Mouse (Mus musculus) urinary bladder, postnatal 25 days (tissue): ENCODE measurements around the gene 2210016L21Rik.

Source experiments
- DNase-seq: peaks from one replicate; pipeline ENCODE4 v3.0.0; 2022; ENCODE audit warnings: low spot score

Gene 2210016L21Rik

GRCm38 (mm10) chr5:114945072-114945471 is 3.1 kb downstream of the 2210016L21Rik start:
- DNase-seq: no peak

- no peak for DNase-seq
Observed at GRCm38 (mm10) chr5:114948891-114949290, 6.9 kb downstream of the 2210016L21Rik start.

- no peak for DNase-seq
Observed at GRCm38 (mm10) chr5:114949316-114949715, 7.4 kb downstream of the 2210016L21Rik start.

GRCm38 (mm10) chr5:114949812-114950211 is 7.9 kb downstream of the 2210016L21Rik start:
- no peak for DNase-seq

- DNase-seq: no peak
Observed at GRCm38 (mm10) chr5:114950669-114951068, 8.7 kb downstream of the 2210016L21Rik start.

GRCm38 (mm10) chr5:114951279-114951880 is 9.4 kb downstream of the 2210016L21Rik start:
- DNase-seq: no peak

- no peak for DNase-seq
Observed at GRCm38 (mm10) chr5:114953326-114953725, 11.4 kb downstream of the 2210016L21Rik start.

GRCm38 (mm10) chr5:114958069-114958468 is 16.1 kb downstream of the 2210016L21Rik start:
- no peak for DNase-seq

GRCm38 (mm10) chr5:114961590-114962360 is 19.8 kb downstream of the 2210016L21Rik start:
- no peak for DNase-seq

- no peak for DNase-seq
Observed at GRCm38 (mm10) chr5:114964315-114964966, 22.5 kb downstream of the 2210016L21Rik start.

- no peak for DNase-seq
Observed at GRCm38 (mm10) chr5:114964967-114965898, 23.3 kb downstream of the 2210016L21Rik start.

- DNase-seq: no peak
Observed at GRCm38 (mm10) chr5:114967523-114968268, 25.7 kb downstream of the 2210016L21Rik start.

GRCm38 (mm10) chr5:114968651-114969050 is 26.7 kb downstream of the 2210016L21Rik start:
- no peak for DNase-seq

GRCm38 (mm10) chr5:114969064-114969463 is 27.1 kb downstream of the 2210016L21Rik start:
- no peak for DNase-seq

- DNase-seq: no peak
Observed at GRCm38 (mm10) chr5:114969609-114970215, 27.8 kb downstream of the 2210016L21Rik start.

- no peak for DNase-seq
Observed at GRCm38 (mm10) chr5:114970824-114971227, 28.9 kb downstream of the 2210016L21Rik start, which contains the start of gene Hnf1a. Gene Hnf1a (minus strand): TSS chr5:114971094.

GRCm38 (mm10) chr5:114972201-114972600 is 30.2 kb downstream of the 2210016L21Rik start:
- DNase-seq: no peak

GRCm38 (mm10) chr5:114973131-114973530 is 31.2 kb downstream of the 2210016L21Rik start:
- DNase-seq: no peak

GRCm38 (mm10) chr5:114976935-114977334 is 35.0 kb downstream of the 2210016L21Rik start:
- DNase-seq: no peak

- DNase-seq: no peak
Observed at GRCm38 (mm10) chr5:114978473-114978872, 36.5 kb downstream of the 2210016L21Rik start.

- DNase-seq: no peak
Observed at GRCm38 (mm10) chr5:114978888-114979249, 36.9 kb downstream of the 2210016L21Rik start.
